Mouse (Mus musculus): ENCODE results near the gene Baiap2l1.

DNA sequence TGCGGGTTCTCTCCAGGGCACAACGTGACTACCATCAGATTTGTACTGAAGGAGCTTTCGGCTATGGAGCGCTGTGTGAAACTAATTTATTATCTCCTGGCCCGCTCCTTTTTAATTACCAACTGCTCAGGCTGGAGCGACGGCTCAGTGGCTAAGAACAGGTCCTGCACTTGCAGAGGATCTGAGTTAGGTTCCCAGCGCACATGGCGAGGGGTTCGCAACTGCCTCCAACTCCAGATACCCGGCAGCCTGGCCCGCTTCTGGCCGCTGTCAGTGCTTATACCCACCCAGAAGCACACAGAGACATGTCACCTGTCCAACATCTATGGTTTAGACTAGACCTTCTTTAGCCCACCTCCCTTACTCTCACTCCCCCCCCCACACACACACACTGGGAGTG, 78.0 kb downstream of the Baiap2l1 start:
- TF ChIP-seq CTCF (IDR thresholded peaks at IDR 0.05; ENCODE audit: low read depth, low read length), result no peak
- TF ChIP-seq POLR2A (IDR thresholded peaks at IDR 0.05; ENCODE audit: extremely low read depth, insufficient read depth, low read length), result no peak

Measured in liver, adult 2 months (tissue).